Mouse (Mus musculus) layer of hippocampus, postnatal 25 days (tissue): ENCODE data around the gene Ldha. TPM values are rescaled to one million over a fixed set of nuclear protein-coding genes. Genes with fewer than 3 reads are reported as not detected.
A peak's percentile ranks its signal among the peaks of the same experiment; 100 is the strongest.
"Not testable (repeated sequence)": the region's sequence is repeated elsewhere in the genome, so short reads cannot be mapped to it uniquely, and the experiment has no call there.

Experiments used
- DNase-seq, 2 experiments: peaks; one replicate each; pipeline ENCODE4 v3.0.0; 2022; ENCODE audit warnings: mixed read lengths in 2 of 2, low spot score in 1 of 2; ENCODE audit errors: extremely low spot score in 1 of 2
- total RNA-seq, 2 experiments: library from RNA; stranded (reverse); gene quantifications; 2 replicates each; pipeline ENCODE4 v1.2.3; 2021

Gene Ldha
- total RNA-seq, 2 experiments from 2014 or later = 303 to 347 TPM

DNA sequence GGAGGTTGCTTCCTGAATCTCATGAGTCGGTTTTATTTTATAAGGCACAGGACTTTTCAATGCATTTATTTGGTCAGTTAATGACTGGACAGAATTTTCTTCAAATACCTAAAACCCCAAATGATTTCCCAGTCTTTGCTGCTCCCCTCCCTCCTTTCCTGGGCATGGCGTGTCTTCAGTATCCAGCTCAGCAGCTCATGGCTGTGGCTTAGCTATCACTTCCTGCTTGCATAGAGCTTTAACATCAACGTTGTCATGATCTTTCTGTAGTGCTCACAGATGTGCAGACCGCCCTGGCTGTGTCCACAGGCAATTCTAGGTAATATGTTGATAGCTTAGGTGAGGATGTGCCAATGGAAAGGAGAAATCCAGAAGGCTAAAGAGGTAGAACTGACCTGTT, 30.7 kb downstream of the Ldha start:
- DNase-seq = no peak

DNA sequence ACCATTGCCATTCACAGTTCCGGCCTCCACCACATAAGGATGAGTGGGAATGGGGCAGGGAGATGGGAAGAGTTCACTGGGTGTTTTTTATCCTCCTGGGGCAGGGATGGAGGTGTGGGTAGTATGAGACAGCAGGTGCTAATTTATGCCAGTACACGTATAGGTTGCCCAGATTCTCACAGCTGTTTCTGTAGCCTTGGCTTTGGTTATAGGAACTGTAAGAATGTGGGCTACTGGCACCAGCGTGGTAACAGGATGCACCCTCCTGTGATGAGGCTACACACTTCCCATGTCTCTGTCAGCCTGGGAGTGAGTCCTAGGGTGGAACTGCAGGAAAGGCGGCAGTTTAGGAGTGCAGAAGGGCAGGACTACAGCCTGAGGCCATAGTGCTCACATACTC, 35.6 kb downstream of the Ldha start:
- no peak for DNase-seq

DNA sequence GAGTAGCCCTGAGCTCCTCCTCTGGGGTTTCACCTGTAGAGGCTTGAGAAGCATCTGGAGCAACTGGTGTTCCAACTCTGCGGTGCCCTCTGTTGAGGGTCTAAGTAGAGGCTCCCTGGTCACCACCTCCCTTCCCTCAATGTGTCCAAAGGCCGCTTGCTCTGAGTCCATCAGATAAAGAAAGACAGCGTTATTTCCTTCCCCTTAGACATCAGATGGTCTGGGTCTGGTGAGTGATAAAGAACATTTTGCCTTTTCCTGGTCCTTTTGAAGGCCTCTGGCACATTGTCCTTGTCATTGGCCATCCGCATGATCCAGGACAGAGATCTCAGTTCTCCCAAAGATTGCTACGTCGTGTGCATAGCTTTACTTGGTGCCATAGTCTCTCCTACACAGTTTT, 36.0 kb downstream of the Ldha start:
- DNase-seq = no peak

DNA sequence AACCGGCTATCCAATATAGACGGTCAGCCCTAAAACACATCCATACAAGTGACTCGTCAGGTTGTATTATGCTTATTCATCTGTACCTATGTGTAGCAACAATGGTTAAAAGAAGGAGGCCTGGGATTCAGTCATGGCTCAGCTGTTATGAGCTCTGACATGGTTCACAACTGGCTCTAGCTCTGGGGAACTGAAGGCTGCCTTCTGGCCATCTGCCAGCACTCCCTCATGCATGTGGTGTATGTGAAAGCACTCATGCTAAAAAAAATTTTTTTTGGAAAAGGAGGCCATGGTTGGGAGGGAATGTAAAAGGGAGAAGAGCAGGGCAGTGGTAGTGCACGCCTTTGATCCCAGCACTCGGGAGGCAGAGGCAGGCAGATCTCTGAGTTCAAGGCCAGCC, 38.6 kb downstream of the Ldha start:
- DNase-seq = peak in 1 of 2 experiments; percentile 9

DNA sequence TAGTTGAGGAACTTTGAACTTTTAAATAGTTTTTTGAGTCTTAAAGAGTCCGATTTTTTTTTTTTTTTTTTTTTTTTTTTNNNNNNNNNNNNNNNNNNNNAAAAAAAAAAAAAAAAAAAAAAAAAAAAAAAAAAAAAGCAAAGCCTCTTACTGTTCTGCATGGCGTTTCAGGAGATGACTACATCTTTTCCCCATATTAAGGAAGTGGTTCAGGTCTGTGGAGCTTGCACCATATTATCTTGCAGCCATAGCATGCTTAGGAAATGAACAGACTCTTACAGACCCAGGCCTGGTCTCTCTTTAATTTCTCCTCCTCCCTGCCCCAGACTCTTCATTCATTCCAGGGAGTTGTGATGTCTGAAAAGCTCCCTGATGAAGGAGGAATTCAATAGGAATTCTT, 39.7 kb downstream of the Ldha start:
- DNase-seq = no peak

DNA sequence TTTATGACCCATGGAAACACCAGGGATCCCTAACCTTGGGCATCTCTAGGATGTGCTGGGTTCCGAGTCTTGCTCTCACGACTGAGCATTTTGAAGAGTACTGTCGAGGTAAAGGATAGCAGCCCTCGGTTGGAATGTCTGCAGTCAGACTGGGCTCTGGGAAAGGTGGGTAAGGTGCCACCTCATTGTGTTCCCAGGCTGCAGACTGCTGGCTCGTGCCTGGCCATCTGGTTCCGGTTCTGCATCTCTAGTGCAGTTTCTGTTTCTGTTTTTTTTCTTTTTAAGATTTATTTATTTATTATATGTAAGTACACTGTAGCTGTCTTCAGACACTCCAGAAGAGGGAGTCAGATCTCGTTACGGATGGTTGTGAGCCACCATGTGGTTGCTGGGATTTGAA, 40.7 kb downstream of the Ldha start:
- not testable (repeated sequence) for DNase-seq

DNA sequence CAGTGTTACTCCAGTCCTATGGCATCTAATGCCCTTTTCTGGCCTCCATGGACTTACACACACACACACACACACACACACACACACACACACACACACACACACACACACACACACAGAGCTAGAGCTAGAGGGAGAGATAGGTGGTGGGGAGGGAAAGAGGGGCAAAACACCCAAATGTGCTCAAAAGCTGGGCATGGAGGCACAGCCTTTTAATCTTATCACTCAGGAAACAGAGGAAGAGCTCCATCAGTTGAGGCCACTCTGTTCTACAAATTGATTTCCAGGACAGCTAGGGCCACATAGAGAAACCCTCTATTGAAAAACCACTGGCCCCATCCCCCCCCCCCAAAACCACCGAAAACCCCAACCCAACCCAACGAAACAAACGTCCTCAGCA, 42.0 kb downstream of the Ldha start:
- DNase-seq = no peak

DNA sequence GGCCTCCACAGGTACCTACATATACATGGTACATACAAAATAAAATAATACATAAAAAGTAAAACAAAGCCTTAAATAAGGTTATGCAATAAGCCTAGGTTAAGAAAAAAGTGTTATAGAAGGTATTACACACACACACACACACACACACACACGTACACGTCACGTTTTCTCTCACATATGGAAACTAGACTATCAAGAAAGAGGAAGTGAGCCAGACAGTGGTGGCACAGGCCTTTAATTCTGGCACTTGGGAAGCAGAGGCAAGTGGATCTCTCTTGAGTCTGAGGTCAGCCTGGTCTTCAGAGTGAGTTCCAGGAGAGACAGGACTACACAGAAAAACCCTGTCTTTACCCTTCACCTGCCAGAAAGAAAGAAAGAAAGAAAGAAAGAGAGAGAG, 54.2 kb downstream of the Ldha start:
- no peak for DNase-seq

DNA sequence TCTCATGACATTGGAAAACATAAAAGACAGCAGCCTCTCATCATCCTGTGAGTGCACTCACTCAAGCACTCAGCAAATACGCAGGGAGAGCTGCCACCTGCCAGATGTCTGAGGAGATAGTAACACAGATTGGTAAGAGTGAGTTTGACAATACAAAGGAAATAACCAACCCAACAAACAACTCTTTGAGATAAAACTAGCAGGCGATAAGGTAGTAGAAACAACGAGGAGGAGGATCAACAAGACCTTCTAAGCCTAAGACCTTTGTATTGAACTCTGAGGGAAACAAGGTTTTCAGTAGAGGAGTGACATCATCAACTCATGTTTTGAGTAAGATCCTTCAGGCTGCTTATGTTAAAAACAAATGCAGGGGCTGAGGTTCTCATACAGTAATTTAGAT, 58.1 kb downstream of the Ldha start:
- no peak for DNase-seq

Other genes starting within 250 kb of the Ldha start
- 10 to 100 TPM; 40.2 to 46.2 TPM for gene Sergef, start 201.7 kb upstream of the Ldha start, total RNA-seq
- gene Tph1, start 168.9 kb upstream of the Ldha start, total RNA-seq = under 1 TPM; 0.14 to 0.57 TPM
- gene Saal1, start 130.8 kb upstream of the Ldha start, total RNA-seq = 10 to 100 TPM in 1 of 2 experiments, 1 to 10 TPM in 1; 9.5 to 10.6 TPM
- not detected for gene Saa3, start 125.8 kb upstream of the Ldha start, total RNA-seq
- not detected for gene Saa4, start 108.9 kb upstream of the Ldha start, total RNA-seq
- not detected for gene Saa1, start 98.5 kb upstream of the Ldha start, total RNA-seq
- gene Saa2, start 89.7 kb upstream of the Ldha start, total RNA-seq = not detected
- gene Hps5, start 45.4 kb upstream of the Ldha start, total RNA-seq = 10 to 100 TPM; 12.2 to 18.4 TPM
- gene Gtf2h1, start 45.4 kb upstream of the Ldha start, total RNA-seq = 10 to 100 TPM; 38.8 to 39.9 TPM
- not detected for gene Ldhc, start 19.7 kb downstream of the Ldha start, total RNA-seq
- gene Tsg101, start 78.5 kb downstream of the Ldha start, total RNA-seq = 10 to 100 TPM; 69.3 to 80.6 TPM
- gene Uevld, start 117.1 kb downstream of the Ldha start, total RNA-seq = 10 to 100 TPM; 14.1 to 14.7 TPM
- gene Gm9999, start 142.1 kb downstream of the Ldha start, total RNA-seq = not detected
- gene Spty2d1, start 166.9 kb downstream of the Ldha start, total RNA-seq = 10 to 100 TPM; 14.2 to 15.5 TPM
- gene Tmem86a, start 209.1 kb downstream of the Ldha start, total RNA-seq = 10 to 100 TPM; 14.1 to 15.2 TPM